Mouse (Mus musculus): Measurements from ENCODE around the gene Ergic3. TPM values are rescaled to one million over a fixed set of nuclear protein-coding genes. Genes with fewer than 3 reads are reported as not detected.
A peak's percentile ranks its signal among the peaks of the same experiment; 100 is the strongest.

The Ergic3 gene
- polyA plus RNA-seq (2015; fragmentation: Nextera tagmentation; extraction: Ambion mirVana), result 336 and 349 TPM in 2 replicates

DNA sequence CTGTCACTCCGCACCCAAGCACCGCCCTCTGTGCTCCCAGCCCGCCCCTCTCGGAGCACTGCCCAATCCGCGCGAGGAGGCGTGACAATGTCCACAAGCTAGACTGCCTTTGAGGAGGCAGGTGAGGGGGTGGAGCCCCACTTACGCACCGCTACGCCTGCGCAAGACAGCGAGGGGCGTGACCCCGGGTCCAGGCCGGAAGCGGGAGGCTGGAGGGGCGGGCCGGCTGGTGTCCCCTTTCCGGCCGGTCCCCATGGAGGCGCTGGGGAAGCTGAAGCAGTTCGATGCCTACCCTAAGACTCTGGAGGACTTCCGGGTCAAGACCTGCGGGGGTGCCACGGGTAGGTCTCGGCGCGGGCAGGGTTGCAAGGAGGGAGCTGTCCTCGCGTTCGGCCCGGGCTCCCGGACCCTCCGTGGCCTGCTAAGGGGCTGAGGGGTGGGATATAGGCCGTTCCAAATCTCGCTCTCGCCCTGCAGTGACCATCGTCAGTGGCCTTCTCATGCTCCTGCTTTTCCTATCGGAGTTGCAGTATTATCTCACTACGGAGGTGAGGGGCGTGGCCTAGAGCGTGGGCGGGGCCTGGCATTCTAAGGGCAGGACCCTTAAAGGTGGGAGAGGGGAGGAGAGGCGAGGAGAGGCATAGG is at the start of gene Ergic3, which contains the start of gene 6430550D23Rik:
Gene Ergic3 (plus strand): TSS at position 158 of the 645 bp plus-strand sequence.
Gene 6430550D23Rik (minus strand): TSS at position 90 of the 645 bp plus-strand sequence.
- Histone ChIP-seq H3K36me3 (peaks cover 35% of the 10 kb centered on the region), H3K9me3 (no peaks in the 10 kb centered on the region), H3K27me3 (no peaks in the 10 kb centered on the region), H3K4me1 (replicated peaks) (peaks cover 15% of the 10 kb centered on the region), H3K27ac (peak within 1 kb of the TSS; percentile 63; the same call in 1 of the 2 replicates), H3K9ac (replicated peaks) (peak within 1 kb of the TSS; percentile 74), H3K4me2 (replicated peaks) (peak within 1 kb of the TSS; percentile 71), H3K4me3 (replicated peaks) (peak within 1 kb of the TSS; percentile 66)
- ATAC-seq, result peak; percentile 100
- WGBS, result under 1% methylated on average over 44 of the region's 45 CpGs

DNA sequence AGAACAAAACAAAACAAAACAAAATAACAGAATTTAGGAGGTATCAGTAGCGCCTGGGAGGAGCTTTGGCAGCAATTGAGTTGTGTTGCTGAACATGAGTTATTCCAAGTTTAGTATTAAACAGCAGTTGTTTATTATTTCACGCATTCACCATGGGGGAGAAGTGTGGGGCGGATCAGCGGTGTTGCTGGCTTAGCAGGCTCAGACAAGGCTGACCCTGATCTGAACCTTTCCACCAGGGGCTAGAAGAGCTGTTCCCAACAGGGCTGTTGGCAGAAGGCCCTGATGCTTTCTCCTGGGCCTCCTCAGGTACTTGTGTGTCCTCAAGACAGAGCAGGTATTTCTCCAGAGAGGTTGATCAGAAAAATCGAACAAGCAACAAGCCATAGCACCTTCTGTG is 47.9 kb upstream of the Ergic3 start:
- peaks cover 9% of the 10 kb centered on the region for H3K4me1 ChIP-seq (replicated peaks)
- ATAC-seq, result no peak
- H3K36me3 ChIP-seq, result peaks cover 27% of the 10 kb centered on the region
- H3K27me3 ChIP-seq, result no peaks in the 10 kb centered on the region
- H3K9me3 ChIP-seq, result no peaks in the 10 kb centered on the region
- no peak overlapping the region for H3K9ac ChIP-seq (replicated peaks)
- no peak overlapping the region for H3K27ac ChIP-seq
- H3K4me3 ChIP-seq (replicated peaks), result no peak overlapping the region
- WGBS, result 93% methylated on average over 5 of the region's 5 CpGs
- H3K4me2 ChIP-seq (replicated peaks), result no peak overlapping the region

DNA sequence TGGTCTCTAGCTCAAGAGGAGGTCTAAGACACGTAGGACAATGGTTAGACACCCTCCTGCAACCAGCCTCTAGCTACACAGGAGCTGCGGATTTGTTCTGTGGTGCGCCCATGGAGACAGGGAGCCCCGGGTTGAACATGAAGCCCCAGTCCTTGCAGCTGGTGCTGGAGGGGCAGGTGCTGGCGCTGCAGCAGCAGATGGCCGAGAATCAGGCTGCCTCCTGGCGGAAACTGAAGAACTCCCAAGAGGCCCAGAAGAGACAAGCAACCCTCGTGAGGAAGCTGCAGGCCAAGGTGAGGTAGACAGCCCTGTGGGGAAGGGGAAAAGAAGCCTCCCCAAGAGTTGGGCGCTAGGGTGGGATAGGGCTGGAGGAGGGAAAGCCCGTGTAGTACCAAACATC is 46.0 kb upstream of the Ergic3 start:
- Histone ChIP-seq H3K9ac (replicated peaks) (no peak overlapping the region), H3K27ac (no peak overlapping the region), H3K4me3 (replicated peaks) (no peak overlapping the region), H3K9me3 (no peaks in the 10 kb centered on the region), H3K4me1 (replicated peaks) (peaks cover 9% of the 10 kb centered on the region), H3K27me3 (no peaks in the 10 kb centered on the region), H3K36me3 (peaks cover 44% of the 10 kb centered on the region), H3K4me2 (replicated peaks) (no peak overlapping the region)
- 77% methylated on average over 10 of the region's 10 CpGs for WGBS
- no peak for ATAC-seq

DNA sequence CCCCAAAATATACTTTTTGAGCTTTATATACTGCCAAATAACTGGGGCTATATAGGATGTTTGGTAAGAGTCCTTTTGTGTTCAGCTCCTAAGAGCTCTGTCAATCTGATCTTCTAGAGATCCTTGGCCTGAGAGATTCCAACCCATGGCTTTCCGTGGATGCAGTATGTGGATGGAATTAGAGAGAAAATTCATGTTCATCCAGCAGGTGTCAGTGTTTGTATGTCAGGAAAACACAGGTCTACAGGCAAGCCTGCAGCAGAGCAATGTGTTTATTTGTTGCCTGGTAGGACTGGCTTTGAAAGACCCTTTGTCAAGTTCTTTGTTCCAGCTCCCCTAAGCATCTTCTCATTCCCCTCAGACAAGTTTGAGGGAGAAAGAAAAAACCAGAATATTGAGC is 44.9 kb upstream of the Ergic3 start:
- Histone ChIP-seq H3K4me2 (replicated peaks) (no peak overlapping the region), H3K4me3 (replicated peaks) (no peak overlapping the region), H3K4me1 (replicated peaks) (no peaks in the 10 kb centered on the region), H3K9ac (replicated peaks) (no peak overlapping the region), H3K36me3 (peaks cover 56% of the 10 kb centered on the region), H3K27me3 (no peaks in the 10 kb centered on the region), H3K27ac (no peak overlapping the region), H3K9me3 (no peaks in the 10 kb centered on the region)
- no peak for ATAC-seq
- WGBS, result 51% methylated on average over 1 of the region's 1 CpGs

DNA sequence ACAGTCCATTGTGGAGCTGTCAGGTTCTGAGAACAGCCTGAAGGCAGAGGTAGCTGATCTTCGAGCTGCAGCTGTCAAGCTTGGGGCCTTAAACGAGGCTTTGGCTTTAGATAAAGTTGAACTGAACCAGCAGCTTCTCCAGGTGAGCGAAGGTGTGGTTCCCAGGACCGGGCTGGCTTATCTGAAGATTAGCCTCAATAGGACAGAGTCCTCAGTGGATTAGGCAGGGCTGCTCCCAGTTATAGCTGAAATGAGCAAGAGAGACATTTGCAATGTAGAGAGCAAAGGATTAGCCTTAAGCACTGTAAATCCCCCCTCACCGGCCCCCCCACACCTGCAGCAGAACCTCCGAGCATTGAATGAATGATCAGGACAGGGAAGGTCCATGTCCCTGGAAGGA is 34.5 kb upstream of the Ergic3 start:
- no peaks in the 10 kb centered on the region for H3K9me3 ChIP-seq
- no peak overlapping the region for H3K4me3 ChIP-seq (replicated peaks)
- 83% methylated on average over 6 of the region's 6 CpGs for WGBS
- no peak overlapping the region for H3K9ac ChIP-seq (replicated peaks)
- H3K27me3 ChIP-seq, result no peaks in the 10 kb centered on the region
- H3K36me3 ChIP-seq, result peaks cover 90% of the 10 kb centered on the region
- H3K4me1 ChIP-seq (replicated peaks), result no peaks in the 10 kb centered on the region
- ATAC-seq, result no peak
- H3K27ac ChIP-seq, result no peak overlapping the region
- H3K4me2 ChIP-seq (replicated peaks), result no peak overlapping the region

DNA sequence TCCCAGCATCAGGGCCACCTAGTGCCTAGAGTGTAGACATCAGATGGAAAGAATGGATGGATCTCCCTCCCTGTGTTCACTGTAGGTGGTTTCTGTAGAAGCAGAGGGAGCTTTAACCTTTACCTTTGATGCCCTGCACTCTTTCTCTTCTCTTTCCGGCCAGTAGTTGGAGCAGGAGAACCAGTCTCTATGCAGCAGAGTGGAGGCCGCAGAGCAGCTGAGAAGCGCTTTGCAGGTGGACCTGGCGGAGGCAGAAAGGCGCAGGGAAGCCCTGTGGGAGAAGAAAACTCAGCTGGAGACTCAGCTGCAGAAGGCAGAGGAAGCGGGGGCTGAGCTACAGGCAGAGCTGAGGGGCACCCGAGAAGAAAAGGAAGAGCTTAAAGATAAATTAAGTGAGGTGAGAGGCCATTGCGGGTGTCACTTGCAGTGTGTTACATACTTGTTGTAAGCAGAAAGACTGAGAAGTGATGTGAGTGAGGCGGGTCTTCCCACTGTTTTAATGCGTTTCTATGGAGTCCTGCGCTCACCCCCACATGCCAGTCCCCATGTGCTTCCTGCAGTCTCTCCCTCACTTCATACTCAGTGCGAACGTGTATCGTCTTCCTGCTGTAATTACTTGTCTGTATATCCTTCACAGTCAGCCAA is 33.6 kb upstream of the Ergic3 start:
- H3K9me3 ChIP-seq, result no peaks in the 10 kb centered on the region
- H3K27ac ChIP-seq, result no peak overlapping the region
- no peak for ATAC-seq
- H3K4me2 ChIP-seq (replicated peaks), result no peak overlapping the region
- no peak overlapping the region for H3K9ac ChIP-seq (replicated peaks)
- H3K36me3 ChIP-seq, result peaks cover 90% of the 10 kb centered on the region
- no peaks in the 10 kb centered on the region for H3K27me3 ChIP-seq
- H3K4me3 ChIP-seq (replicated peaks), result no peak overlapping the region
- H3K4me1 ChIP-seq (replicated peaks), result no peaks in the 10 kb centered on the region
- WGBS, result 81% methylated on average over 14 of the region's 14 CpGs

DNA sequence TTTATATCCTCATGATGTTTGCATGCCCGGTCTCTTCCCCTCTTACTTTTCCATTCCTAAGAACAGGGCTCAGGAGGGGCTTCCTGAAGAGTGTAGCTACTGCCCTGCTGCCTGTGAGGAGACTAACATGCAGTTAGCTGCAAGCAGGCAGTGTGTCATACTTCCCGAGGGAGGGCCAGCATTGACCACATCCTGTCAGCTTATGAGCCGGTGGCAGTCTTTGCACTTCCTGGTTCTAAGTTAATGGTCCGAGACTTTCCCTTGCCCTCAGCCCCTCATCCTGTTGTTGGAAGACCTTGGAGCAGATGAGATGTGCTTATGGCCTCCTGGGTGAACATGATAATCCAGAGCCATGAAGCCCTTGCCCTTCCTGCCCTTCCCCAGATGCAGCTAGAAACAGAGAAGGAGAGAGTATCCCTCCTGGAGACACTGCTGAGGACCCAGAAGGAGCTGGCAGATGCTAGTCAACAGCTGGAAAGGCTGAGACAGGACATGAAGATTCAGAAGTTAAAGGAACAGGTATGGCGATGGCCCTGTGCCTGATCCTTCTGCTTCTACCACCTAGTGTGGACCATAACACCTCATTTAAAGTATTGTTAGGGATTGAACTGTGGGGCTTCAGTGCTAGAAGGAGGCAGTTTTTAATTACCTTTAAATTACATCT is 28.4 kb upstream of the Ergic3 start:
- H3K27ac ChIP-seq, result no peak overlapping the region
- H3K27me3 ChIP-seq, result no peaks in the 10 kb centered on the region
- no peak overlapping the region for H3K4me3 ChIP-seq (replicated peaks)
- no peak for ATAC-seq
- H3K36me3 ChIP-seq, result peaks cover 92% of the 10 kb centered on the region
- no peaks in the 10 kb centered on the region for H3K9me3 ChIP-seq
- no peaks in the 10 kb centered on the region for H3K4me1 ChIP-seq (replicated peaks)
- H3K4me2 ChIP-seq (replicated peaks), result no peak overlapping the region
- no peak overlapping the region for H3K9ac ChIP-seq (replicated peaks)
- WGBS, result 91% methylated on average over 5 of the region's 5 CpGs

DNA sequence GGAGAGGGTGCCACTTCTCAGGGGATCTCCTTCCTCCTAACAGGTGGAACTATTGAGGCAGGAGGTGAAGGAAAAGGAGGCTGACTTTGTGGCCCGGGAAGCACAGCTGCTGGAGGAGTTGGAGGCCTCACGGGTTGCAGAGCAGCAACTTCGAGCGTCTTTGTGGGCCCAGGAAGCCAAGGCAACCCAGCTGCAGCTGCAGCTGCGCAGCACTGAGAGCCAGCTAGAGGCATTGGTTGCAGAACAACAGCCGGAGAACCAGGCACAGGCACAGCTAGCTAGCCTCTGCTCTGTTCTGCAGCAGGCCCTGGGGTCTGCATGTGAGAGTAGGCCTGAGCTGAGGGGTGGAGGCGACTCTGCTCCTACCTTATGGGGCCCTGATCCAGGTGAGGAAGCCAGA is 22.1 kb upstream of the Ergic3 start:
- H3K9me3 ChIP-seq, result no peaks in the 10 kb centered on the region
- no peak overlapping the region for H3K4me2 ChIP-seq (replicated peaks)
- no peak overlapping the region for H3K9ac ChIP-seq (replicated peaks)
- H3K27ac ChIP-seq, result no peak overlapping the region
- no peaks in the 10 kb centered on the region for H3K4me1 ChIP-seq (replicated peaks)
- ATAC-seq, result no peak
- peaks cover 98% of the 10 kb centered on the region for H3K36me3 ChIP-seq
- no peaks in the 10 kb centered on the region for H3K27me3 ChIP-seq
- no peak overlapping the region for H3K4me3 ChIP-seq (replicated peaks)
- WGBS, result 91% methylated on average over 7 of the region's 7 CpGs

DNA sequence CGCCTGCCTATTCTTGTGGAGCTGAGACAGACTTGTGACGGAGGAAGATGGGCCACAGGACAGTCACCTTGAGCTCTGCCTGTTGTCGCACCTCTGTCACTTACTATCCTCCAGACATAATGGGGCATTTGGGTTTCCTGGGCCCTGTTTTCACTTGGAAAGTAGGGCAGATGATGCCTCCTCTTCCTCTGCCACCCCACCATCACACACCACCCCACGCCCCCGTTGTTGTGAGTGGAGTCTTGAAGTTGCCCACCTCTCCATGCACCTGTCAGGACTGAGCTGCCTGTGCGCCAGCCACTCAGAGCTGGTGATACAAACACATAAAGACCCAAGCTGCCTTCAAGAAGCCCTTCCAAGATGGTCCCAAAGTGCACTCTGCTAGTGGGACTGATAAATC is 20.7 kb upstream of the Ergic3 start:
- no peak overlapping the region for H3K27ac ChIP-seq
- H3K9me3 ChIP-seq, result no peaks in the 10 kb centered on the region
- no peaks in the 10 kb centered on the region for H3K27me3 ChIP-seq
- no peaks in the 10 kb centered on the region for H3K4me1 ChIP-seq (replicated peaks)
- 98% methylated on average over 6 of the region's 6 CpGs for WGBS
- H3K36me3 ChIP-seq, result peaks cover 99% of the 10 kb centered on the region
- no peak for ATAC-seq
- no peak overlapping the region for H3K9ac ChIP-seq (replicated peaks)
- H3K4me3 ChIP-seq (replicated peaks), result no peak overlapping the region
- no peak overlapping the region for H3K4me2 ChIP-seq (replicated peaks)

DNA sequence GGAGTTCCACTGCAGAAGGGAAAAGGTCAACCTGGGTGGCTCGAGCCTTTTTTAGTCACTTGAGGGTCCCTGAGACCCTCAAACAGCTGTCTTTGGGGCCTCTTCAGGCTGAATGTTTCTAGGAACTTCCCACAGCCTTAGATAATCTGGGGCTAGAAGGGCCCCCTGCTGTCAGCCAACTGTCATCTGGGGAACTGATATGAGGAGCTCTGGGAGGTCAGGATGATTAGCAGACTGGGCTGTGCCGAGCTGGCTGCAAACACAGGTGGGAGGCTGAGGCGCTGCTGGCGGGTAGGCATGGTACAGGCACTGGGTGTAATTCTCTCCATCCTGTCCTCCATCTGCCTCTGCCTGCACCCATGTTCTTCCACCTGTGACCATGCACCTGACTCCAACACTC is 18.8 kb upstream of the Ergic3 start:
- H3K4me3 ChIP-seq (replicated peaks), result no peak overlapping the region
- H3K9me3 ChIP-seq, result no peaks in the 10 kb centered on the region
- no peak overlapping the region for H3K4me2 ChIP-seq (replicated peaks)
- 80% methylated on average over 4 of the region's 4 CpGs for WGBS
- H3K27me3 ChIP-seq, result no peaks in the 10 kb centered on the region
- H3K36me3 ChIP-seq, result peaks cover 100% of the 10 kb centered on the region
- no peak for ATAC-seq
- no peak overlapping the region for H3K27ac ChIP-seq
- H3K4me1 ChIP-seq (replicated peaks), result no peaks in the 10 kb centered on the region
- H3K9ac ChIP-seq (replicated peaks), result no peak overlapping the region

DNA sequence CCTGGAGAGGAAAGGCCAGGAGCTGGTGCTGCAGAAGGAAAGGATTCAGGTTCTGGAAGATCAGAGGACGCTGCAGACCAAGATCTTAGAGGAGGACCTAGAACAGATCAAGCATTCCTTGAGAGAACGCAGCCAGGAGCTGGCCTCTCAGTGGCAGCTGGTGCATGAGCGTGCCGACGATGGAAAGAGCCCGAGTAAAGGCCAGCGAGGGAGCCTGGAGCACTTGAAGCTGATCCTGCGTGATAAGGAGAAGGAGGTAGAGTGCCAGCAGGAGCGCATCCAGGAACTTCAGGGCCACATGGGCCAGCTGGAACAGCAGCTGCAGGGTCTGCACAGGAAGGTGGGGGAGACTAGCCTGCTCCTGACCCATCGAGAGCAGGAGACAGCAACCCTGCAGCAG is 16.7 kb upstream of the Ergic3 start:
- Histone ChIP-seq H3K36me3 (peaks cover 100% of the 10 kb centered on the region), H3K27ac (no peak overlapping the region), H3K4me1 (replicated peaks) (no peaks in the 10 kb centered on the region), H3K9me3 (no peaks in the 10 kb centered on the region), H3K4me3 (replicated peaks) (no peak overlapping the region), H3K9ac (replicated peaks) (no peak overlapping the region), H3K27me3 (no peaks in the 10 kb centered on the region), H3K4me2 (replicated peaks) (no peak overlapping the region)
- 97% methylated on average over 10 of the region's 10 CpGs for WGBS
- ATAC-seq, result no peak

DNA sequence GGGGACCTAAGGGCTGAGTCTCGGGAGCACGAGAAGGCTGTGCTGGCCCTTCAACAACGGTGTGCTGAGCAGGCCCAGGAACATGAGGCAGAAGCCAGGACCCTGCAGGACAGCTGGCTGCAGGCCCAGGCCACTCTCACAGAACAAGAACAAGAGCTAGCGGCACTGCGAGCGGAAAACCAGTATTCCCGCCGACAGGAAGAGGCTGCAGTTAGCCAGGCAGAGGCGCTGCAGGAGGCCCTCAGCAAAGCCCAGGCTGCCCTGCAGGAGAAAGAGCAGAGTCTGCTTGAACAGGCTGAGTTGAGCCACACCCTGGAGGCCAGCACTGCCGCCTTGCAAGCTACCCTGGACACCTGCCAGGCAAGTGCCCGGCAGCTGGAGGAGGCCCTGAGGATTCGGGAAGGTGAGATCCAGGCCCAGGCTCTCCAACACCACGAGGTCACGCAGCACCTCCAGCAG is 16.0 kb upstream of the Ergic3 start:
- 89% methylated on average over 14 of the region's 14 CpGs for WGBS

More for the DNA sequence above, 16.0 kb upstream of the Ergic3 start:
- no peaks in the 10 kb centered on the region for H3K27me3 ChIP-seq
- no peaks in the 10 kb centered on the region for H3K9me3 ChIP-seq
- H3K4me2 ChIP-seq (replicated peaks), result no peak overlapping the region
- H3K27ac ChIP-seq, result no peak overlapping the region
- no peak overlapping the region for H3K4me3 ChIP-seq (replicated peaks)
- no peak overlapping the region for H3K9ac ChIP-seq (replicated peaks)
- ATAC-seq, result no peak
- no peaks in the 10 kb centered on the region for H3K4me1 ChIP-seq (replicated peaks)
- H3K36me3 ChIP-seq, result peaks cover 100% of the 10 kb centered on the region

Data from midbrain, embryonic 13.5 days (tissue).